Mouse (Mus musculus) heart, embryonic 16.5 days (tissue): ENCODE measurements around the gene Zfp69. TPM values are rescaled to one million over a fixed set of nuclear protein-coding genes. Genes with fewer than 3 reads are reported as not detected.

Experiments
- ATAC-seq: fragments of 200-750 bp; cut with Nextera tagmentation; replicated peaks from 2 replicates; pipeline ENCODE4 v1.8.0; 2017; ENCODE audit warnings: moderate number of reproducible peaks; ENCODE audit not compliant: insufficient read depth, low FRiP score; ENCODE audit errors: extremely low read depth
- H3K27ac ChIP-seq: fragments of 300-500 bp; sonication (generic); 2 replicates; pipeline ENCODE4 v1.5.1; 2014; ENCODE audit warnings: mild to moderate bottlenecking, low read length, control low read depth, moderate library complexity
- H3K27me3 ChIP-seq: fragments of 300-500 bp; sonication (generic); 2 replicates; pipeline ENCODE4 v1.6.1; 2014; ENCODE audit warnings: low read length, mixed read lengths; ENCODE audit not compliant: control insufficient read depth, insufficient read depth
- H3K36me3 ChIP-seq: fragments of 300-500 bp; sonication (generic); 2 replicates; pipeline ENCODE4 v1.6.1; 2014; ENCODE audit not compliant: control insufficient read depth, insufficient read depth
- H3K4me1 ChIP-seq: fragments of 300-500 bp; sonication (generic); 2 replicates; pipeline ENCODE4 v1.6.1; 2014; ENCODE audit warnings: low read length, mixed read lengths; ENCODE audit not compliant: control insufficient read depth, insufficient read depth
- H3K4me2 ChIP-seq: fragments of 300-500 bp; sonication (generic); 2 replicates; pipeline ENCODE4 v1.6.1; 2014; ENCODE audit warnings: low read depth, mild to moderate bottlenecking, control low read depth, low read length
- H3K4me3 ChIP-seq: fragments of 300-500 bp; sonication (generic); 2 replicates; pipeline ENCODE4 v1.5.1; 2014; ENCODE audit warnings: mild to moderate bottlenecking, control low read depth, low read length
- H3K9ac ChIP-seq: fragments of 300-500 bp; sonication (generic); 2 replicates; pipeline ENCODE4 v1.6.1; 2014; ENCODE audit warnings: low read length, control low read depth
- H3K9me3 ChIP-seq: fragments of 300-500 bp; sonication (generic); replicated peaks from 2 replicates; pipeline ENCODE4 v1.6.1; 2016; ENCODE audit warnings: low read length; ENCODE audit not compliant: control insufficient read depth
- WGBS: fragments of 180-500 bp; shearing (Covaris S2); extraction: QIAGEN DNeasy Blood & Tissue Kit; methylation state at CpG from one replicate; pipeline ENCODE4 v1.1.7; 2014; 5-methylcytosine and 5-hydroxymethylcytosine counted together
- microRNA-seq: library from miRNA; unstranded; fragments of <30 nt; microRNA quantifications from one replicate; pipeline ENCODE4, GENCODE M21; 2017
- polyA plus RNA-seq: library from polyadenylated mRNA; unstranded; fragments of >200 nt; fragmentation: Nextera tagmentation; extraction: Ambion mirVana; gene quantifications from 2 replicates; pipeline ENCODE4 v1.2.1, GENCODE M21; 2015

Zfp69 gene
- polyA plus RNA-seq, 1 experiment from 2014 or later: 10.3 TPM

DNA sequence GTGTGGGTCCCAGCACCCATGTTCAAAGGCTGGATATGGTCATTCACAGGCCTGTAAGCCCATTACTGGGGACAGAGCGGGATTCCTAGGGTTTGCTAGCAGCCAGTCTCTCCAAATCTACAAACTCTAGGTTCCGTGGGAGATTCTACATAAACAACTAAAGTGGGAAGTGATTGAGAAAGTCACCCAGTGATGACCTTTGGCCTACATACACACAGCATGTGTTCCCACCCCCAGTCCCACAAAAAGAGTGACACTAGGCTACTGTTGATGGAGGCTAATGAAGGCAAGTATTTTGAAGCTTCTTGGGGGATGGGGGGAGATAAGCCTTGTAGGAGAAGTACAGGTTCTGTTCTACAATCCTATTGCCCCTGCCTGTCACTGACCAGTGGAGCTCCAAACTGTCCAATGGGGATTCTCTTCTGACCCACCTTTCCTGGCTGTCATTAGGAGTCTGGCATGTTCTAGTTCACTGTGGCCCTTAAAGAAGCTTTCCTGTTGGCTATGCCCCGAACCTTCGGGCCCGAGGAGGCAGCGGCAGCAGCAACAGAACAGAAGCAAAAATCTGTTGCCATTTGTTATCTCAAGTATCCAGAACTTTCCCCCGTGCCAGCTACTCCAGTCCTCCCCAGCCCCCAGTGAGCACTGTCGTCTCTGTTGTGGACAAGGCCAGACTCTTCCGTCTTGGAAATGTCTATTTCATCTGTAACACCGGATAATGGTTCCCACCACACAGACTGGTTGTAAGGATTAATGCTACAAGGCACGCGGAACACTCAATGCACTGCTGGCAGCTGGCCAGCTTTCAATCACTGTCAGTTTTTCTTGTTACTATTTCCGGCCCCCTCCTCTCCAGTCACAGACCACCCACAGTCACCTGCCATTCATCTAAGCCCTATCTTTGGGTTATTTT lies 66.0 kb downstream of the Zfp69 start:
- H3K27me3 ChIP-seq: no peaks in the 10 kb centered on the region
- ATAC-seq: peak; percentile 51
- H3K36me3 ChIP-seq: no peaks in the 10 kb centered on the region
- no peak overlapping the region for H3K27ac ChIP-seq
- peak overlapping the region; percentile 35; the same call in 1 of the 2 replicates for H3K4me2 ChIP-seq
- 21% methylated on average over 13 of the region's 13 CpGs for WGBS
- H3K9me3 ChIP-seq: no peaks in the 10 kb centered on the region
- no peak overlapping the region for H3K4me3 ChIP-seq
- H3K9ac ChIP-seq: no peak overlapping the region
- H3K4me1 ChIP-seq: peaks cover 13% of the 10 kb centered on the region

DNA sequence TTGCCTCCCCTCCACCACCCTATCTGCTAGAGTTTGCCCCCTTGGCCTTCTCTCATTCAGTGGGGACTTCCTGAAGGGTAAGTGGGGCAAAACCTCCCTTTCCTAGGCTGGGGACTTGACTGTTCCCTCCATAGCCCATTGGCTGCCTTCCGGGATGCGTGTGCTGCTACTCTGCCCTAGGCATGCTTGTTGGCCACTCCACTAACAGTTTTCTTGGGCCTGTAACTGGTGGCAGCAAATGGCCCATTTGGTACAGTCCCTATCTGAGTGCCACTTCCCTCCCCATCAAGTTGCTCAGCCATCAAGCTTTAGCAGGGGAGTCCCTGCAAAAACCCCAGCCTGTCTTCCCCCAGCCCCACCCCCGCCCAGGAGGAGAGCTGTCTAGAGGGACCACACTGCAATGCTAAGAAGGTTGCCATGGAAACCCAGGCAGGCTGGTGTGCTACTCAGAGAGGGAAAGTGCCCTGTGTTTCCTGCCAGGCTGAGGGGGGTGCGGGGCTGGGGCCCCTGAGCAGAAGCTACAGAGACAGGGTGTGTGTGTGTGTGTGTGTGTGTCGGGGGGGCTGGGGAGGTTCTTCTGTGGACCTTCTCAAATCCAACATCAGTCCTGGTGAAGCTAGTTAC lies 69.4 kb downstream of the Zfp69 start:
- H3K4me3 ChIP-seq: no peak overlapping the region
- whole genome bisulfite sequencing: 54% methylated on average over 5 of the region's 5 CpGs
- no peak for ATAC-seq
- no peaks in the 10 kb centered on the region for H3K27me3 ChIP-seq
- H3K27ac ChIP-seq: no peak overlapping the region
- H3K9ac ChIP-seq: no peak overlapping the region
- no peak overlapping the region for H3K4me2 ChIP-seq
- no peaks in the 10 kb centered on the region for H3K9me3 ChIP-seq
- peaks cover 13% of the 10 kb centered on the region for H3K4me1 ChIP-seq
- H3K36me3 ChIP-seq: no peaks in the 10 kb centered on the region

GRCm38 (mm10) chr4:120880731-120881432 lies 70.6 kb downstream of the Zfp69 start:
- Histone ChIP-seq H3K9ac (no peak overlapping the region), H3K4me2 (no peak overlapping the region), H3K27ac (no peak overlapping the region), H3K27me3 (no peaks in the 10 kb centered on the region), H3K9me3 (no peaks in the 10 kb centered on the region), H3K4me1 (peaks cover 10% of the 10 kb centered on the region), H3K36me3 (no peaks in the 10 kb centered on the region), H3K4me3 (no peak overlapping the region)
- no peak for ATAC-seq
- 40% methylated on average over 6 of the region's 6 CpGs for WGBS

Small RNA genes within 50 kb of the gene (microRNA-seq; reads per million reads assigned to microRNA genes)
- not detected for gene Mir7015

Other genes starting within 250 kb of the Zfp69 start
- 0.85 and 1.0 TPM in 2 replicates for gene Kcnq4, start 203.1 kb downstream of the Zfp69 start, polyA plus RNA-seq
- 102 and 106 TPM in 2 replicates for gene Nfyc, start 120.1 kb downstream of the Zfp69 start, polyA plus RNA-seq
- gene Rims3, start 96.9 kb downstream of the Zfp69 start, polyA plus RNA-seq: 0.12 and 0.18 TPM in 2 replicates
- 10.6 and 11.0 TPM in 2 replicates for gene Exo5, start 26.7 kb downstream of the Zfp69 start, polyA plus RNA-seq
- gene Smap2, start 65.5 kb upstream of the Zfp69 start, polyA plus RNA-seq: 11.2 and 12.4 TPM in 2 replicates
- gene Col9a2, start 87.7 kb upstream of the Zfp69 start, polyA plus RNA-seq: 6.0 and 6.7 TPM in 2 replicates
- 24.6 and 29.1 TPM in 2 replicates for gene Zmpste24, start 146.5 kb upstream of the Zfp69 start, polyA plus RNA-seq
- gene Tmco2, start 157.5 kb upstream of the Zfp69 start, polyA plus RNA-seq: not detected in 2 replicates